Mouse (Mus musculus): ENCODE data around the gene Slc26a9.

DNA sequence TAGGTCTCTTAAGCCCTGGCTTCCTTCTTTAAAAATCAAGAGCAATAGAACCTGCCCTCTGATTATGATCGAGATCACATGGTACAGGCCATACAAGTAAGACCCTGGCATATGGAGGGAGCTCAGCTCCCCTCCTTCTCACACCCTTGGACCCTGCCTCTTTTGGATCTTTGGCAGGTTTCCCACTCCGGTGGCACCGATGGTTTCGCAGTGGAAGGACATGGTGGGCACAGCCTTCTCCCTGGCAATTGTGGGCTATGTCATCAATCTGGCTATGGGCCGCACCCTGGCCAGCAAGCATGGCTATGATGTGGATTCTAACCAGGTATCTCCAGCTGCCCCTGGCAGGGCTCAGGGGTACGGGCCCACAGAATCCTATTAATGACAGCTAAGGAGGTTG lies 13.4 kb downstream of the Slc26a9 start:
- TF ChIP-seq CTCF (IDR thresholded peaks at IDR 0.05; ENCODE audit: low read depth, low read length) (no peak), POLR2A (IDR thresholded peaks at IDR 0.05; ENCODE audit: borderline replicate concordance, low read depth, low read length) (no peak)

Measured in bone marrow macrophage, adult 2 months (primary cell).